Mouse (Mus musculus) testis, postnatal 10 days (tissue): ENCODE measurements around the gene Mga.

Source experiments
- DNase-seq: peaks from one replicate; pipeline ENCODE4 v3.0.0; 2021; ENCODE audit warnings: low spot score

Mga gene

GRCm38 (mm10) chr2:119897090-119897732 is at the start of gene Mga:
Mga (plus strand) TSS chr2:119897228.
- peak; percentile 98 for DNase-seq

DNA sequence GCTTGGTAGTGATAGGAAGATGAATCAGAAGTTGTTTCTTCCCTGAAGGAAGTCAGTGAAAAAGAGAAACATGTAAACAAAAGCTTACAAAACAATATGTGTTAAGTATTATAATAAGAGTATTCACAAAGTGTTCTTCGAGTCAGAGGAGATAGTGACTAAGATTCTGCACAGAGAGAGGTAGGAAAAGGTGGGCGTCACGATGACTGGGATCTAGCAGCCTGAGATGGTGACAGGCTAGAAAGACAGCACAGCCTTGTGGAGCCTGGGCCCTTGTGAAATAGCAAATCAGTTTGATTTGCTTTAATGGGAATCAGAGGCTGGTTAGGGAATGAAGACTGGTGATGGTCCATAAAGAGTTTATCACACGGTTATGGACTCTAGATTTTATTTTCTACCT is 43.2 kb upstream of the Mga start:
- DNase-seq: no peak

DNA sequence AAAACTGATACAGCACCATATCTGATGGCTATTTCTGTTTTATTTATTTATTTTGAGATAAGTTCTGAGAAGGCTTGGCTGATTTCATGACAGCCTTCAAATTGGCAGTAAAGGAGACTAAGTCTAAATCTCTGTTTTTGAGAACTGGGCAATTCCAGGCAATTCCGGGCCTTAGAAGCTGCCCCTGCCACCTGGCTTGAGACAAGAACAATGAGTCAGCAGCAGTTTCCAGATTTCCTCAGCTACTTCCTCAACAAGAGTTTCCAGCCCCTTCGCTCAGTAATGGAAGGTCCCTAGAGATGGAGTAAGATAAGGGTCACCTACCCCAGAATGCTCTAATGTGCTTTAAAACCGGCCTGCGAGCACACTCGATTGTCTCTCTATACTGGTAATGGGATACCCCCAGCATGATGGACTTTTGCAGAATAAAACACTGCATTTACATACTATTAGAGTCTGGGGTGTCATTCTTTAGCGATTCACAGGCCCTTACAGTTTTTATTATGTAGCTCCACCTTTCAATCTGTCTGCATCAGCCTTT is 41.6 kb upstream of the Mga start:
- no peak for DNase-seq

DNA sequence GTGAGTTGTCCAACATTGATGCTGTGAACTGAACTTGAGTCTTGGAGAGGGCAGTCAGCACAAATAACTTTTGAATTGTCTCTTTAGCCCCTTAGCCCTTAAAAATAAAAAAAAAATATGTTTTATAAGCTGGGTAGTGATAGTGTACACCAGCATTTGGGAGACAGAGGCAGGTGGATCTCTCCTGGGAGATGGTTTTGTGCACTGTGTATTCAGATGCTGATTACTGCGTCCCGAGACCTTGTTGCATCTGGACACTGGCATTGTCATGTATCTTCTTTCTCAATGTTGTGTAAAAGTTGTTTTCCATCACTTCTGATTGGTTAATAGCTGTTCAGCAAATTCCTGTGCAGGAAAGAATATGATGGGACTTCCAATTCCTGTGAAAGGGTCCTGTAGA is 39.7 kb upstream of the Mga start:
- DNase-seq: no peak

DNA sequence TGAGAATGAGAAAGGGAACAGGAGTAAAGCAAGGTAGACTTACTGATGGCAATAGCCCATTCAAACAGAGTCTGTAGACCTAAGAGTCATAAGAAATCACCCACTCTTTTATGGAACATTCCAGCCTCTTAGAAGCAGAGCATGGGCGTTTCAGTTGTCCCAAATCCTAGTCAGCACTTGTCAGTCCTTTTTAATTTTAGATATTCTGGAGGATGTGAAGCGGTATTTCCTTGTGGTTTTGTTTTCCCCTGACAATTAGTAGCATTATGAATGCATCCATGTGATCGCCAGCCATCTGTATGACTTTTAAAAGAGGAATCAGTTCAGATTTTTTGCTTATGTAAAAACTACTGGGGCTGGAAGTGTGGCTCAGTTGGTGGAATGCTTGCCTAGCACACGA is 32.5 kb upstream of the Mga start:
- DNase-seq: no peak

GRCm38 (mm10) chr2:119872371-119873104 is 24.5 kb upstream of the Mga start:
- peak; percentile 84 for DNase-seq

GRCm38 (mm10) chr2:119873105-119873464 is 23.9 kb upstream of the Mga start:
- DNase-seq: peak; percentile 94

- no peak for DNase-seq
These were observed 21.0 kb upstream of the Mga start for GRCm38 (mm10) chr2:119875981-119876380.

DNA sequence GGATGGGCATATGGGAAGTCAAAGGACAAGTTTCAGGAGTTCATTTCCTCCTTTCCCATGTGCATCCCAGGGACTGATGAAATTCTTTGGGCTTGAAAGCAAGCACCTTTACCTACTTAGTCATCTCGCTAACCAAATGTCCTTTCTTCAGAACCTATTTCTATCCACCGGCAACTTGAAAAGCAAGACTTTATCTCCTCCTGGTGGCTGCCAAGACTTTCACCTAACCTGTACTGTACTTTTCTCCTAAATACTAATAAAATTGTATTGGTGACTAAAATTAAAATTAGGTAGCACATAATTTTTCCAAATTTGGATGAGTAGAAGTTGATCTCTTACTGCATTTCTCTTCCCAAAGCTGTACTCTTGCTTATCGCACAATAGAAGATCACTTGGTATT is 9.8 kb upstream of the Mga start:
- DNase-seq: no peak

- no peak for DNase-seq
These were observed 407 bp upstream of the Mga start for GRCm38 (mm10) chr2:119896553-119897089.

DNA sequence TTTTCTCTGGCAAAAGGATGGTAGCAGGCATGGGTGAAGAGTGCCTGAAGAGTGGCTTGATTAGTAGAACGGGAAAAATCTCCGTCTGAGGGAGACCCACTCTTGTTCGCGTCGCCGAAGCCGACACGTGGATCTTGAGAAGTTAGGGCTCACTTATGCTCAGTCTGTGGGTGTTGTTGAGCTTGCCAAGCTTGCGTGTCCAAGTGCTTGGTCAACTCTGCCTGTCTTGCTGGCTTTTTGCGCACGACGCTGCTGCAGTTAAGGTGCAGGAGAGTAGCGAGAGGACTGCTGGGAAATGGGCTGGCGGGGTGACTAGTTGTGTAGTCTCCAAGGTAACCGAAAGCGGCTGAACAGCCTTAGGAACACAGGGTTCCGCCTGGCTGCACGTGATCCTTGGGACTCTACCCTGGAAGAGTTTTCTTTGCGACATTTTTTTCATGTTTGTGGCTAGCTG is 1.1 kb downstream of the Mga start:
- peak; percentile 72 for DNase-seq

DNA sequence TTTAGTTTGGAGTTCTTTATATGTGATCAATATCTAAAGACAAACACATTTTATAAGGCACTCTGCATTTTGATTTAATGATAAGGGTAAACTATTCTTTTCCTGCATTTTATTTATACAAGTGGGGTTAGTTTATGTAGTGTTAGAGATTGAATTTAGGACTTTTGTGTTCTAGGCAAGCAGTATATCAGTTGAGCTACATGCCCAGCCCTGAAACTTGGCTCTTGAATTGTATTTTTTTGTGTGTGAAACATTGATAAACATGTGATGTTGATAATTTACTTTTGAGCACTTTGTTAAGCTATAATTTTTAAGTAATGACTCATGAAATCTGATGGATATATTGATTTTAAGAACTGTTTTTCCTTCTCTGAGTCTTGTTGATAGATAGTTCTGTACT is 19.0 kb downstream of the Mga start:
- no peak for DNase-seq

DNA sequence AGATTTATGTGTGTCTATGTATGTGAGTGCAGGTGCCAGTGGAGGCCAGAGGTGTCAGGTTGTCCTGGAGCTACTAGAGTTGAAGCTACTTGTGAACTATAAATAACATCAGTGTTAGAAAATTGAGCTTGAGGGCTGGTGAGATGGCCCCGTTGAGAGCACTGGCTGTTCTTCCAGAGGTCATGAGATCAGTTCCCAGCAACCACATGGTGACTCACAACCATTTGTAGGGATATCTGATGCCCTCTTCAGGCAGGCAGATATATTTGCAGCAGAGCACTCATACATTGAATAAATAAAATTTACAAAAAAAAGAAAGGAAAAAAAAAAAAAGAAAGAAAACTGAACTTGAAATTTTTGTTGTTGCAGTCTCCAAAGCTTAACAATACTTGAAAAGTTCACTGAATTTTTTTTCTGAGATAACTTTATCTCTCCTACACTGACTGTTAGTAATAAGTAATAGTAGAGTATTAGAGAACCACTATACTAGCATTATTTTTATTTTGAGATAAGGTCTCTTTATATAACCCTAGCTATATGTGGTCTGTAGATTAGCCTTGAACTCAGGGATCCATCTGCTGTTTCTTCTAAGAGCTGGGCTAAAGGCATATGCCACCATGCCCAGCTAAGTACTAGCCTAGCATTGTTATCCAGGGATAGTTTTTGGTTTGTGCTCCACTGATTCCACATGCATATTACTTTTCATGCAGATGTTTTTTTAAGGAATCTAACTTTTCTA is 20.8 kb downstream of the Mga start:
- DNase-seq: no peak

DNA sequence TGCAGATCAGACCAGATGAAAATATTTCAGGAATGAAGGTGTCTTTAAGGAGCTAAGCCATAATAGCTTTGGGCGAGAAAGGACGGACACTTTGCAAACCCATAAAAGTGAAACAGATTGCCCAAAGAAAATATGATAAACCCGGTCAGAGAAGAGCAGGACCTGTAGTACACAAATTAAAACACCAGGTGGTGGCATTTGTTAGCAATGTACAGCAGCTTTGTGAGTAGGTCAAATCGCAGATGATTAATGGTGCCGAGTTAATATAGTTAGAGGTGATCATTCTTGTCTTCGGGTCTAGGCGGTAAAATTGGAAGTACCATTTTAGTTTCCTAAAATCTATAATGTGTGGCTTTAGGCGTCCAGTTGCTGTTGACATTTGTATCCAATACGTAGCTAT is 73.5 kb downstream of the Mga start:
- DNase-seq: peak; percentile 65

DNA sequence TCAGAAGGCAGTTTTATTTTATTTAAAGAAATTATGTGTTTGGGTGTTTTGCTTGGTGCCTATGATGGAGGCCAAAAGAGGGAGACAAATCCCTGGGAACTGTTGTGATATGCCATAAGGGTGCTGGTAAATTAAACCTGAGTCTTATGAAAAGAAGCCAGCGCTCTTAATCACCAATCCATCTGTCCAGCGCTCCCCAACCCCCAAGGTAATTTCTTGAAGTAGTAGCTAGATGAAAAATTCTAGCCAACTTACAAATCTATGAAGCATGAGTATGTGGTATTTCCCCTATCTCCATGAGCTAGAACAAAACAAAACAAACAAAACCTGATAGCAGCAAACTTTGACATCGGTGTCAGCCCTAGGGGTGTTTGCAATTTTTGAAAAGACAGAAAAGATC is 74.3 kb downstream of the Mga start:
- no peak for DNase-seq

- DNase-seq: peak; percentile 98
These were observed 75.0 kb downstream of the Mga start for GRCm38 (mm10) chr2:119971837-119972536.

GRCm38 (mm10) chr2:119972537-119972879 is 75.5 kb downstream of the Mga start, which contains the start of gene Mapkbp1:
Mapkbp1 (plus strand) TSS chr2:119972699.
- DNase-seq: no peak

GRCm38 (mm10) chr2:119980343-119980986 is 83.4 kb downstream of the Mga start:
- DNase-seq: no peak

- no peak for DNase-seq
These were observed 84.6 kb downstream of the Mga start for GRCm38 (mm10) chr2:119981631-119982030.

DNA sequence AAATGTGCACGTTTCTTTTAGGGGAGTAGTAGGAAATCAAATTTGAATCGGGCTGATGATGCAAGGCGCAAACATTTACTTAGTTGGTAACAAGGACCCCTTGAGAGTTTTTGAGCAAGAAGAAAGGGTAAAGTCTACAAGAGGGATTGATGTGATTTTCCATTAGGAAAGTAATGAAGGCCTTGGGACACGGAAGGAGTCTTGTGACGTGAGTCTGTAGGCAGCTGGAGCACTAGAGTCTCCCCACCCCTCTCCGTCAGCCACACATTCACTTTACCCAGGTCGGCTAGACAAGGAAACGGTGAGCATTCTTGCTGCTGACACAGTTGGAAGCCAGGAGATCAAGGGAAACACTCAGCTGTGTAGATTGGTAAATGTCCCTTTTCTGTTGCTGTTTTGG is 88.8 kb downstream of the Mga start:
- no peak for DNase-seq

GRCm38 (mm10) chr2:119986369-119986768 is 89.3 kb downstream of the Mga start:
- no peak for DNase-seq
